Mouse (Mus musculus) monocyte, adult 5-6 weeks (primary cell): ENCODE data around the gene Stpg3. TPM values are rescaled to one million over a fixed set of nuclear protein-coding genes. Genes with fewer than 3 reads are reported as not detected.

Experiments used
- ATAC-seq: fragments of 153-309, 156-312 bp; replicated peaks from 2 replicates; pipeline ENCODE4 v1.8.0; 2017; ENCODE audit warnings: mild to moderate bottlenecking; ENCODE audit not compliant: low TSS enrichment, insufficient number of reproducible peaks, severe bottlenecking, poor library complexity, low FRiP score
- total RNA-seq: library from RNA; stranded (forward); fragments of 200-1000, 200-491, 200-594 nt; gene quantifications from 3 replicates; pipeline ENCODE4 v1.2.3, GENCODE M21; 2017

The Stpg3 gene
- total RNA-seq, 1 experiment from 2014 or later: not detected

- no peak; the same call in 1 of the 2 replicates for ATAC-seq
Measured at GRCm38 (mm10) chr2:25185625-25186574, 28.5 kb downstream of the Stpg3 start.

- no peak for ATAC-seq
Measured at GRCm38 (mm10) chr2:25184496-25184895, 29.9 kb downstream of the Stpg3 start.

GRCm38 (mm10) chr2:25183336-25183735 lies 31.1 kb downstream of the Stpg3 start:
- no peak for ATAC-seq

GRCm38 (mm10) chr2:25182664-25183063 lies 31.8 kb downstream of the Stpg3 start:
- ATAC-seq: no peak

- ATAC-seq: no peak
Measured at GRCm38 (mm10) chr2:25181891-25182397, 32.5 kb downstream of the Stpg3 start.

GRCm38 (mm10) chr2:25180973-25181890 lies 33.2 kb downstream of the Stpg3 start:
- ATAC-seq: no peak; the same call in 1 of the 2 replicates

- ATAC-seq: peak; percentile 86
Measured at GRCm38 (mm10) chr2:25180478-25180903, 33.9 kb downstream of the Stpg3 start, which contains the start of gene Nrarp. Gene Nrarp, plus strand, starts transcription at chr2:25180758.

GRCm38 (mm10) chr2:25179566-25180217 lies 34.7 kb downstream of the Stpg3 start:
- ATAC-seq: no peak

- ATAC-seq: no peak
Measured at GRCm38 (mm10) chr2:25178285-25178972, 36.0 kb downstream of the Stpg3 start.

GRCm38 (mm10) chr2:25177685-25178084 lies 36.8 kb downstream of the Stpg3 start:
- ATAC-seq: no peak

- no peak for ATAC-seq
Measured at GRCm38 (mm10) chr2:25177076-25177475, 37.4 kb downstream of the Stpg3 start.

GRCm38 (mm10) chr2:25176573-25176972 lies 37.9 kb downstream of the Stpg3 start:
- ATAC-seq: no peak

- no peak for ATAC-seq
Measured at GRCm38 (mm10) chr2:25175690-25176078, 38.8 kb downstream of the Stpg3 start.

- ATAC-seq: no peak
Measured at GRCm38 (mm10) chr2:25174866-25175689, 39.4 kb downstream of the Stpg3 start.

- ATAC-seq: no peak
Measured at GRCm38 (mm10) chr2:25173821-25174220, 40.6 kb downstream of the Stpg3 start.

- ATAC-seq: peak; percentile 19; the same call in 1 of the 2 replicates
Measured at GRCm38 (mm10) chr2:25172629-25173028, 41.8 kb downstream of the Stpg3 start.

- no peak for ATAC-seq
Measured at GRCm38 (mm10) chr2:25171769-25172153, 42.7 kb downstream of the Stpg3 start.
